Mouse (Mus musculus) heart, postnatal 0 days (tissue): Measurements from ENCODE around the gene Kansl1l. TPM values are rescaled to one million over a fixed set of nuclear protein-coding genes. Genes with fewer than 3 reads are reported as not detected.

Experiments used
- ATAC-seq: fragments of 200-750 bp; cut with Nextera tagmentation; 2 replicates; pipeline ENCODE4 v1.8.0; 2017; ENCODE audit warnings: low read depth, moderate number of reproducible peaks, moderate library complexity; ENCODE audit not compliant: insufficient read depth
- DNase-seq: peaks from one replicate; pipeline ENCODE4 v3.0.0-alpha.2; 2016; ENCODE audit warnings: low spot score
- H3K27ac ChIP-seq: fragments of 300-500 bp; sonication (generic); 2 replicates; pipeline ENCODE4 v1.5.1; 2014; ENCODE audit warnings: low read depth, mild to moderate bottlenecking
- H3K27me3 ChIP-seq: fragments of 300-500 bp; sonication (generic); 2 replicates; pipeline ENCODE4 v1.6.1; 2014; ENCODE audit warnings: low read length, mixed read lengths; ENCODE audit not compliant: control insufficient read depth, insufficient read depth
- H3K36me3 ChIP-seq: fragments of 300-500 bp; sonication (generic); replicated peaks from 2 replicates; pipeline ENCODE4 v1.6.1; 2014; ENCODE audit warnings: low read length, mixed read lengths; ENCODE audit not compliant: control insufficient read depth, insufficient read depth
- H3K4me1 ChIP-seq: fragments of 300-500 bp; sonication (generic); 2 replicates; pipeline ENCODE4 v1.6.1; 2014; ENCODE audit warnings: antibody characterized with exemption; ENCODE audit not compliant: control insufficient read depth, insufficient read depth
- H3K4me2 ChIP-seq: fragments of 300-500 bp; sonication (generic); 2 replicates; pipeline ENCODE4 v1.6.1; 2014; ENCODE audit warnings: low read depth, mild to moderate bottlenecking, low read length, moderate library complexity
- H3K4me3 ChIP-seq: fragments of 300-500 bp; sonication (generic); 2 replicates; pipeline ENCODE4 v1.5.1; 2014; ENCODE audit warnings: low read depth, low read length
- H3K9ac ChIP-seq: fragments of 300-500 bp; sonication (generic); replicated peaks from 2 replicates; pipeline ENCODE4 v1.6.1; 2014; ENCODE audit warnings: low read depth, low read length, mixed read lengths
- H3K9me3 ChIP-seq: fragments of 300-500 bp; sonication (generic); replicated peaks from 2 replicates; pipeline ENCODE4 v1.6.1; 2016; ENCODE audit warnings: low read length; ENCODE audit not compliant: control insufficient read depth
- CTCF ChIP-seq: IDR thresholded peaks from 2 replicates; pipeline ENCODE4 v1.5.1; 2016; ENCODE audit warnings: antibody characterized with exemption, control low read depth, low read depth
- EP300 ChIP-seq: IDR thresholded peaks from 2 replicates; pipeline ENCODE4 v1.6.1; 2016; ENCODE audit warnings: antibody characterized with exemption, low read depth
- WGBS: fragments of 180-500 bp; shearing (Covaris S2); extraction: QIAGEN DNeasy Blood & Tissue Kit; methylation state at CpG from one replicate; pipeline ENCODE4 v1.1.7; 2014; 5-methylcytosine and 5-hydroxymethylcytosine counted together
- polyA plus RNA-seq: library from polyadenylated mRNA; unstranded; fragments of >200 nt; fragmentation: Nextera tagmentation; extraction: Ambion mirVana; gene quantifications from 2 replicates; pipeline ENCODE4 v1.2.1, GENCODE M21; 2015
- total RNA-seq: library from RNA; depleted of rRNA; stranded (reverse); fragments of >200 nt; gene quantifications from 2 replicates; pipeline ENCODE4 v1.2.3, GENCODE M21; 2014; ENCODE audit warnings: low replicate concordance

The Kansl1l gene
- total and polyA plus RNA-seq, 2 experiments from 2014 or later = 9.6 to 22.5 TPM

DNA sequence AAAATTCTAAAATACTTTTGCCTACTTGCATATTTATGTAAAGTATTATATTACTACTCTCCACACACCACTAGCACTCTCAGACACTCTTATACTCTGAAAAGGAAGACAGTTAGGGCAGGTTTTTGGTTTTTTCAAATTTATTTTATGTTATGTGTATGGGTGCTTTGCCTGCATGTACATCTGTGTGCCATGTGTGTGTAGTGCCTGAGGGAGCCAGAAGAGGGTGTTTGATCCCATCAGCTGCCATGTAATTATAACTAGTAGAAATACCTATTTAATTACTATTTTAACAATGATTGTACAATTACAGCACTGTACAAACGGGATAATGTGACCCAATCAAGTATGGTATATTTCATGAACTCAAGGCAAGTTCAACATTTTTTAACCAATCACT, 12.0 kb downstream of the Kansl1l start:
- ATAC-seq = no peak
- WGBS = 93% methylated on average over 1 of the region's 1 CpGs

GRCm38 (mm10) chr1:66804710-66805109, 12.7 kb downstream of the Kansl1l start:
- peaks cover 23% of the 10 kb centered on the region for H3K36me3 ChIP-seq
- no peak overlapping the region for H3K27ac ChIP-seq
- H3K9me3 ChIP-seq = no peaks in the 10 kb centered on the region
- no peak overlapping the region for H3K9ac ChIP-seq
- H3K4me3 ChIP-seq = no peak overlapping the region
- WGBS = 53% methylated on average over 5 of the region's 5 CpGs
- H3K4me2 ChIP-seq = no peak overlapping the region
- ATAC-seq (no peak), DNase-seq (no peak)
- TF ChIP-seq CTCF (no peak), EP300 (no peak)
- no peaks in the 10 kb centered on the region for H3K27me3 ChIP-seq
- peaks cover 4% of the 10 kb centered on the region for H3K4me1 ChIP-seq

More for the DNA sequence above, 12.0 kb downstream of the Kansl1l start:
- no peak overlapping the region for H3K9ac ChIP-seq
- peaks cover 16% of the 10 kb centered on the region for H3K36me3 ChIP-seq
- H3K9me3 ChIP-seq = no peaks in the 10 kb centered on the region
- no peaks in the 10 kb centered on the region for H3K27me3 ChIP-seq
- H3K4me1 ChIP-seq = peaks cover 5% of the 10 kb centered on the region
- H3K27ac ChIP-seq = no peak overlapping the region
- TF ChIP-seq EP300 (no peak), CTCF (no peak)
- H3K4me2 ChIP-seq = no peak overlapping the region
- H3K4me3 ChIP-seq = no peak overlapping the region
- DNase-seq = no peak

- Histone ChIP-seq H3K36me3 (peaks cover 32% of the 10 kb centered on the region), H3K27ac (no peak overlapping the region), H3K4me1 (peaks cover 7% of the 10 kb centered on the region; the same call in 1 of the 2 replicates), H3K27me3 (no peaks in the 10 kb centered on the region), H3K9me3 (no peaks in the 10 kb centered on the region), H3K4me3 (no peak overlapping the region), H3K4me2 (no peak overlapping the region), H3K9ac (no peak overlapping the region)
- ATAC-seq = no peak
- TF ChIP-seq CTCF (no peak), EP300 (no peak)
- 92% methylated on average over 2 of the region's 2 CpGs for WGBS
- no peak for DNase-seq
These were observed 19.4 kb downstream of the Kansl1l start for GRCm38 (mm10) chr1:66797962-66798361.

DNA sequence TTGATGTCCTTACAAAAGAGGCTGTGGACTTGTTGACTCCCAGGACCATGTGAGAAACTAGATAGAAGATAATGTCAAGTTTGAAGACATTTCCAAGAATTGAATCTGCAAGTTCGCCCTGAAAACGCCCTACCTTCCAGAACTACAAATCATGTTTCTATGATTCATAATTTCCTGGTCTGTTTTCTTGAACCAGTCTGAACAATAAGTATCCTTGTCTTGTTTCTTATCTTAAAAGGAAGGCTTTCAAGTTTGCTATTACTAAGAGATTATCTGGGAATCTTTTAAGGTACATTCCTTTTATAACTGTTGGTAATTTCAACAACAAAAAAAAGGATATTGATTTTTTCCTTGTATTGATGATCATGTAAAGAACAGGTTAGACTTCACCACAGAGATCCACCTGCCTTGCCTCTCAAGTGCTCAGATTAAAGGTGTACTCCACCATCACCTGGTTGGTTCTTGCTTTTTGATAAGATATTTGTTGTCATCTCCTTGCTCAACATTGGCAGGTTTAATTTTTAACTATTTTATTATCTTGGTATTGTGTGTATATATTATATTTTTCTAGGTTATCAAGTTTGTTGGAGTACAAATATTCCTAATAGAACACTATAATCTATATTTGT, 24.4 kb downstream of the Kansl1l start:
- ATAC-seq = no peak
- DNase-seq = no peak
- no peaks in the 10 kb centered on the region for H3K9me3 ChIP-seq
- H3K4me2 ChIP-seq = no peak overlapping the region
- no peak overlapping the region for H3K9ac ChIP-seq
- no peaks in the 10 kb centered on the region for H3K27me3 ChIP-seq
- H3K27ac ChIP-seq = no peak overlapping the region
- 0 out of 2 replicates have a peak, but pooled peaks cover 2% of the 10 kb centered on the region for H3K36me3 ChIP-seq
- TF ChIP-seq EP300 (no peak), CTCF (no peak)
- peaks cover 16% of the 10 kb centered on the region; the same call in 1 of the 2 replicates for H3K4me1 ChIP-seq
- 70% methylated on average over 2 of the region's 2 CpGs for WGBS
- no peak overlapping the region for H3K4me3 ChIP-seq

- WGBS = 55% methylated on average over 2 of the region's 2 CpGs
- Histone ChIP-seq H3K27ac (no peak overlapping the region), H3K4me3 (no peak overlapping the region), H3K4me2 (no peak overlapping the region), H3K9me3 (no peaks in the 10 kb centered on the region), H3K27me3 (no peaks in the 10 kb centered on the region), H3K36me3 (no peaks in the 10 kb centered on the region; the same call in 1 of the 2 replicates), H3K4me1 (no peaks in the 10 kb centered on the region), H3K9ac (no peak overlapping the region)
- no peak for TF ChIP-seq EP300
- TF ChIP-seq CTCF = no peak
- DNase-seq (no peak), ATAC-seq (no peak)
These were observed 35.1 kb downstream of the Kansl1l start for GRCm38 (mm10) chr1:66782296-66782695.

- TF ChIP-seq CTCF = no peak
- no peak for TF ChIP-seq EP300
These were observed 36.3 kb downstream of the Kansl1l start for GRCm38 (mm10) chr1:66781027-66781426.

More at GRCm38 (mm10) chr1:66781027-66781426, 36.3 kb downstream of the Kansl1l start:
- Histone ChIP-seq H3K4me2 (no peak overlapping the region), H3K4me3 (no peak overlapping the region), H3K9ac (no peak overlapping the region), H3K27ac (no peak overlapping the region), H3K4me1 (no peaks in the 10 kb centered on the region), H3K9me3 (no peaks in the 10 kb centered on the region), H3K27me3 (no peaks in the 10 kb centered on the region), H3K36me3 (no peaks in the 10 kb centered on the region; the same call in 1 of the 2 replicates)
- 82% methylated on average over 4 of the region's 4 CpGs for WGBS
- no peak for ATAC-seq
- DNase-seq = no peak
